Mouse (Mus musculus): Measurements from ENCODE around the gene Mtfmt.

GRCm38 (mm10) chr9:65407327-65407726 is 28.3 kb upstream of the Mtfmt start:
- TF ChIP-seq CTCF (IDR thresholded peaks at IDR 0.05; ENCODE audit: extremely low read depth, insufficient read length, insufficient replicate concordance, low read depth, low read length), result no peak
- no peak for TF ChIP-seq POLR2A (IDR thresholded peaks at IDR 0.05; ENCODE audit: low read depth, low read length)

Data from small intestine, adult 2 months (tissue).